Mouse (Mus musculus): ENCODE data around the gene Carf. TPM values are rescaled to one million over a fixed set of nuclear protein-coding genes. Genes with fewer than 3 reads are reported as not detected.
"Not testable (repeated sequence)": the region's sequence is repeated elsewhere in the genome, so short reads cannot be mapped to it uniquely, and the experiment has no call there.

Gene Carf
- total RNA-seq (2014; fragmentation: Nextera tagmentation) (11.1 and 17.5 TPM in 2 replicates), total RNA-seq (2017) (15.7 and 19.0 TPM in 2 replicates)

DNA sequence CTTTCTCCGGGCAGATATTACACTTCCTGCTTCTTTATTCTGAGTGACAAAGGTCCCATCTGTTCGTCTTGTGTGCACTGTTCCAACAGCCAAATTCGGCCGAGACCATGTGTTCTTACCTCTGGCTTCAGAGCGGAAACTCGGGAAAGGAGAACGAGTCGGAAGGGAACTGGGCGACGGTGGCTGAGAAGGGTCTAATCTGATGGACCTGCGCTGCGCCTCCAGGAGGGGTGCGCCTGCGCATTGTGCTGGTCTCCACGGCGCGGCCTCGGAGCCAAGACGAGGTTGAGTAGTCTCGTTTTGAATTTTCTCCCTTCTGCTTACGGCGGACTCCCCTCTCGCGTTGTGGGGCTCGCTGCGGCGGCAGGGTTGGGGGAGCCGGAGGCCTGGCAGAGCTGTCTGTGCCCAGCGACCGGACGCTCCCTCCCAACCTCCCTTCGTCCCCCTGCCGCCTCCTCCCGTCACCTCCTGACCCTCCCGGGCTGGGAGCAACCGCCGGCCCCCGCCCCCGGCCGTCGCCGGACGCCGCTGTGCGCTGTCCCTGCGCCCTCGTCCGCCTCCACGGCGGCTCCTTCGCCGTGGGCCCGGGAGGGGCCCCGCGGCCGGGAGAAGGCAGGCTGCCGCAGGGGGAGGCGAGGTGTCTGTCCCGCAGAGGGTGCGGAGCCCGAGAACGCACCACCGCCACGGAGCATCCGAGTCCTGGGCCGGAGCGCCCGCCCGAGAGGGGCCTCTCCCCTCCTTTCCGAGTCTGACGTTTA lies at the start of gene Carf, which contains the start of gene Wdr12:
Gene Carf (plus strand): TSS at position 224 of the 758 bp plus-strand sequence.
Gene Wdr12 (minus strand): TSS at position 622 of the 758 bp plus-strand sequence.
- peak; percentile 92 for ATAC-seq (replicated peaks; ENCODE audit: low FRiP score, low TSS enrichment, poor library complexity, severe bottlenecking)

DNA sequence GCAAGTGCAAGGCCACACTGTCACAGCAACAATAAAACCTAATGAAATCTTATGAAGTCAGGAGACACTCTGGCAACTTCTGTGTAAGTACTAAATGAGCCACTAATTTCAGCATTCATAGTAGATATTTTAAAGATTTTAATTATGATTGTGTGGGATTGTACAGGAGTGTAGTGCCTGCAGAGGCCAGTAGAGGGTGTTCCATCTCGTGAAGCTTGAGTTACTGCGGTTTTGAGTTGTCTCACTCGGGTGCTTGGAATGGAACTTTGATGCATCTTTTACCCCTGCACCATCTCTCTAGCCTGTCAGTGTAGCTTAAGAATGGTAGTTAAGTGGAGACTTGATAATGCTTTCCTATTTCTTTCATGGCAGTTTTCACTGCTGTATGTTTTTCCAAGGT lies 43.4 kb upstream of the Carf start:
- peak; percentile 78 for ATAC-seq (replicated peaks; ENCODE audit: low FRiP score, low TSS enrichment, poor library complexity, severe bottlenecking)

DNA sequence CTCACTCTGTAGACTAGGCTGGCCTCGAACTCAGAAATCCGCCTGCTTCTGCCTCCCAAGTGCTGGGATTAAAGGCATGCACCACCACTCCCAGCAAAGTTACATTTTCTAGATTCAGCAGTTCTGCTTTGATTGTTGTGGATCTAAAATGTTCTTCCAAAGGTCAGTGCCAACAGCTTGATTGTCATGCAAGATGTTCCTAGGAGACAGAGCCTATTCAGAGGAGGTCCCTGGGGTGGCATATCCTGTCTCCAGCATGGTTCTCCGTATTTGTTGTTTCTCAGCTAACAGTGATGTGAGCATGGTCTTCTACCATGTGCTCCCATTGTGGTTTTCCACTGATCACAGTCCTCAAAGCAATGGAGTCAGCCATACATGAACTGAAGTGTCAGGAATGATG lies 41.7 kb upstream of the Carf start:
- no peak for ATAC-seq (replicated peaks; ENCODE audit: low FRiP score, low TSS enrichment, poor library complexity, severe bottlenecking)

GRCm38 (mm10) chr1:60070725-60071124 lies 27.3 kb upstream of the Carf start:
- not testable (repeated sequence) for ATAC-seq (replicated peaks; ENCODE audit: low FRiP score, low TSS enrichment, poor library complexity, severe bottlenecking)

DNA sequence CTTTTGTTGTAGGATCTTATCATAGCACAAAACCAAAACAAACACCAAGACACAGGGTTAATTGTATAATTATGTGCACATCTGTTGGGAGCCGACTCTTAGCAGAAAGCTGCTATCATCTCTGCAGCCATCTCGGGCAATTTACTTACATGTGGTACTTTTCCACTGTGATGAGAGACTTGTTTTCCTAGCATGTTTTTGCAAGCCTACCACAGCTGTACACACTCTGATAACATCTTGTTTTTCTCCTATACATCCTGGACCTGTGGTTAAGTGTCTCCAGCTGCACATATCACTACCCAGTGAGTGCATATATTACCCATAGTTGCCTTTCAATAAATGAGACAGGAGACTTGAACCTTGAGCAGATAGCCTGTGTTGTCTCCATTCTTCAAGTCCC lies 23.1 kb upstream of the Carf start:
- ATAC-seq (replicated peaks; ENCODE audit: low FRiP score, low TSS enrichment, poor library complexity, severe bottlenecking), result no peak

DNA sequence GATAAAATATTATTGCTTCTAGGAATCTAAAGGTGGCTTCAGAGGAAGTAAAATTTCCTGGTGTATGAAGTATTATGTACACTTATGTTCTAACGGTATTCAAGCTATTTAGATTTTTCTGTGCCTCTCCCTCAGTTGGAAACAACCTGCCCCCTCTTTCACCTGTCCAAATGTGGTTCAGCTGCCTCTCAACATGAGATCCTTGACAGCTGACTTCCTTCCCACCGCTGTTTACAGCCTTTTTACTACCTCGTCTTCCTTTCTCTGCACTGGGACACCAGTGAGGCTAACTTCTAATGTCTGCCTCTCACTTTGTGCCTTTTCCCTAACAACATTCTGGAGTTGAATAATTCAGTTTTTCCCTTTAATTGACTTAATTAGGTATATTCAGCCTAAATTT lies 22.5 kb upstream of the Carf start:
- ATAC-seq (replicated peaks; ENCODE audit: low FRiP score, low TSS enrichment, poor library complexity, severe bottlenecking), result no peak

GRCm38 (mm10) chr1:60076411-60076810 lies 21.6 kb upstream of the Carf start:
- no peak for ATAC-seq (replicated peaks; ENCODE audit: low FRiP score, low TSS enrichment, poor library complexity, severe bottlenecking)

DNA sequence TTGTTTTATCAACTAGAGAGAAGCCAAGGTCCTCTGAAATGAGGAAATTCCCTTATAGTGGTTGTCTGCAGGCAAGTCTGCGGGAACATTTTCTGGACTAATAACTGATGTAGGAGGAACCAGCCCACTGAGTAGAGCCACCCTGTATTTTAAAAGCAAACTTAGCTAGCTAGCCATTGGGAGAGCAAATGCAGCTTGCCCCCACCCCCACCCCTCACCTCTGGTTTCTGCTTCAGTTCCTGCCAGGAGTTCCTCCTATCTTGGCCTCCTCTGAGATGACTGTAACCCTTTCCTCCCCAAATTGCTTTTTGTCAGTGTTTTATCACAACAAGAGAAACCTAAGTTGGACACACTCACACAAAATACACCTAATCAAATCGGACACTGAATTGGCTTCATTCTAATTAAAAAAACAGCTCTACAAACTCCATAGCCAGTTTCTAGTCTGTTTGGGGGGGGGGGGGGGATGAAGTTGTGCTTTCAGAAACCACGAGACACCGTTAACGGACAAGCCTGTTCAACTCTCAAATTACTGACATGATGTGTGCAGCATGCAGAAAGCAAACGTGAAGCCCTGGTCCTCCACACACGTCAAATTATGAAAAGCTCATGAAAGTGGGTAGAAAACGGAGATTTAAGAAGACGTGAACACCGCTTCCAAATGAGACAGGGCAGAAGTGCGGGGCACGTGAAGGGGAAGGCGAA lies 1.3 kb upstream of the Carf start:
- no peak for ATAC-seq (replicated peaks; ENCODE audit: low FRiP score, low TSS enrichment, poor library complexity, severe bottlenecking)

DNA sequence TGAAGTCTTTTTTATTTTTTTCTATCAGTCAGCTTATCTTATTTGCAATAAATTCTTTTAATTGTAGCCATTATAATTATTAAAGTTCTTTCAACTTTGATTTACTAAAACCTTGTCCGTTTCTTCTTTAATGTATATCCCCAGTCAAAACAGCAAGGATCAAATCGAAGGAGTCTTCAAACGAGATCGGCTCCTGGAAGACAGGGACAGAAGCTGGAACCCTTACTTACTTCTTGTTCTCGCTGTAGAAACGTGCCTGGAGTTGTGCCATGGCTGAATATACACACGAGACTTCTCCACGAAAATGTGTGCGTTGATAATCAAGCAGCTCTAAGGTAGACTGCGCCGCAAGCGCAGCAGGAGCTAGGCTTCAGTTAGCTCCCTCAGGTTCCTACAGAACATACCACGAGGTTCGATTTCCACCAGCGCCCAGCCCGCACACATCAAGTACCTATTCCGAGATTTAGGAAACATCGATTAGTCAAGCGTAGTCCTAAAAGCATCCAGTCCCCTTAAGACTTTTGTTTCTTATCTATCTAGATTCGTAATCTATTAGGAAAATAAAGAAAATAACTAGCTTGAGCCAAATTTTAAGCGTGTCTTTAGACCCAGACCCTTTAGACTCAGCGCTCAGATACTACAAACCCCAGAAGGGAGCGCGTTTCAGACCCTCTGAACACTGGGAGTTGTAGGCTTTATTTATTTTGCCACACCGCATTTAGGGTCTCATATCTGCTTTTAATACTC lies 597 bp upstream of the Carf start:
- ATAC-seq (replicated peaks; ENCODE audit: low FRiP score, low TSS enrichment, poor library complexity, severe bottlenecking), result peak; percentile 87

DNA sequence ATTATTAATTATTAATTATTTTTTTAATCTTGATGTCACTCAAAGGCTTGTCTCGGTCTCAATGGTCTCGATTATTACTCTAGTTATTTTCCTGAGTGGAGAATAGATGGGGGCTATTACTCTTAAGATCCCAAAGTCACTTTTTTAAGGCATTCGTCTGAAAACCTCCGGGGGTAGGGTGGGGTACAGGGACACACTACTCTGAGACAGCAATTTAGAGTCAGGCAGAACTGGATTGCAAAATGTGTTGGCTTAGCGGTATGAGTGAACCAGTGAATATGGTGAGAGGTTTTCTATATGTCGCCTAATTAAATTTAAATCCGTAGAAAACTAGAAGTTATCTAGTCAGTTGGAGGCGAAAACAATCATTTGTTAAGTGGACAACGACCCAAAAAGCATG lies 792 bp downstream of the Carf start:
- ATAC-seq (replicated peaks; ENCODE audit: low FRiP score, low TSS enrichment, poor library complexity, severe bottlenecking), result no peak

- ATAC-seq (replicated peaks; ENCODE audit: low FRiP score, low TSS enrichment, poor library complexity, severe bottlenecking), result no peak
Measured at GRCm38 (mm10) chr1:60104582-60104981, 6.5 kb downstream of the Carf start.

GRCm38 (mm10) chr1:60117721-60118455 lies 19.8 kb downstream of the Carf start:
- ATAC-seq (replicated peaks; ENCODE audit: low FRiP score, low TSS enrichment, poor library complexity, severe bottlenecking), result no peak

- no peak for ATAC-seq (replicated peaks; ENCODE audit: low FRiP score, low TSS enrichment, poor library complexity, severe bottlenecking)
Measured at GRCm38 (mm10) chr1:60137346-60137745, 39.3 kb downstream of the Carf start.

GRCm38 (mm10) chr1:60152700-60153099 lies 54.7 kb downstream of the Carf start:
- ATAC-seq (replicated peaks; ENCODE audit: low FRiP score, low TSS enrichment, poor library complexity, severe bottlenecking), result no peak

- peak; percentile 69 for ATAC-seq (replicated peaks; ENCODE audit: low FRiP score, low TSS enrichment, poor library complexity, severe bottlenecking)
Measured at GRCm38 (mm10) chr1:60156651-60157050, 58.6 kb downstream of the Carf start.

DNA sequence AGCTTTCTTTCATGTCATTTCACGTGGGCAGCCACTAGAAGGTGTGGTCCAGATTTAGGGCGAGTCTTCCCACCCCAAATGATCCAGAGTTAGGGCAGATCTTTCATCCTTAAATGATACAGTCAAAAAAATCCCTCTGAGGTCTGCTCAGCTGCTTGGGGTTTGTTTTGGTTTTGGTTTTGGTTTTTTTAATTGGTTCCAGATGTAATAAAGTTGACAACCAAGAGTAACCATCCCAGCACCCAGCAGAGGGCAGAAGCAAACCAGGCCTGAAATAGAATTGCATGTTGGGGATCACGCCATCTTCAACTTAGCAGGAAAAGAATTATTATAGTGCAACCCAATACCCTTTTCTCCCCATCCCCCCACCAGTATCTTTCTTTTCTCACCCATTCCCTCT lies 60.4 kb downstream of the Carf start:
- peak; percentile 64 for ATAC-seq (replicated peaks; ENCODE audit: low FRiP score, low TSS enrichment, poor library complexity, severe bottlenecking)

DNA sequence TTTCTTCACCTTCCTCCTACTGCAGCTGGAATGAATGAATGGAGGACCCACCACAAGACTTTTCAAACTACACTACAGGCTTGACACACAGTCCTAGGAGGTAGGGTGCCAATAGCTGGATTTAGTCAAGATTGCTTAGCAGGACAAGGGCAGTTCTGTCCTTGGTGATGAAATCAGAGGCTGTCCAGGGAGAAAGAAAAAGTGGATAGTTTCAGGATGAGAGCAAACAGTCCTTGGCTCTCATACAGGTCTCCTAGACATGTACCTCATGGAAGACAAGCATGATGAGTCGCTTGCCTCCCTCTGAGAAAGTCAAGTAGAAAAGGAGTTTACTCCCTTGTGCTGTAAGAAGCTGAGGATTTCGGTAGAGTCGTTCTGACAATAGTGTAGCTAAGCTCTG lies 65.6 kb downstream of the Carf start:
- no peak for ATAC-seq (replicated peaks; ENCODE audit: low FRiP score, low TSS enrichment, poor library complexity, severe bottlenecking)

DNA sequence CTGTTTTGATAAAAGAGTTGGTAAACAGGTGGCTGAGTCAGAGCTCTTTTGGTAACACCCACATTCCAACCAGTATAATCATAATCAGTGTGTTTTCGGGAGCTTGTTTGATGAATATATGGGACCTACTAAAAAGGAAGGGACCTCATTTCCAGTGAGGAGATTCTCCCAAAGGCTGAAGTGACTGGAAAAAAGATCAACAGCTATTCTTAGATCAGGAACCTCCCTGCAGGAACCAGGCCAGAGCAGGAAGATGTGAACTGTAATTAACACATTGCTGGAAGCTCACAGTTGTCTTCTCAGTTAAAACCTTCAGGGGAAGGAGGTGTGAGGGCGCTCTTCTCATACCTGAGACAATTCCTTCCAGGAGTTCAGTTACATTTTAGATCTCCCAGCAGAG lies 71.6 kb downstream of the Carf start:
- no peak for ATAC-seq (replicated peaks; ENCODE audit: low FRiP score, low TSS enrichment, poor library complexity, severe bottlenecking)

DNA sequence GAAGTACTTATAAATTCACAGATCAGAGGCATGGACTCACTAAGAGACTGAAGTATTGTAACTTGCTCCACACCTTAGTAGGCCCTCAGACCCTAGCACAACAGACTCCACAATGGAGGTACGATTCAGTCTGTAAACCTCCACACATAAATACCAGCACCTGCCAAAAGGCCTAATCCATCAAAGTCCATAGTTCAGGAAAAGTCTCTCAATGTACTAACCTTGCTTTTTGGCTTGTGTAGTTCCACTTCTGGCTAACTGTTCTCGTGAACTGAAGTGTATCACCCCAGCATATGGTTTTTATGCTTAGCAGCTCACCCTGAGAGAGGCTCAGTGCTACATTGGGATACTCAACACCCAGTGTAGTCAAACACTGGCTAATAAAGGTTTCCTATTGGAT lies 72.2 kb downstream of the Carf start:
- no peak for ATAC-seq (replicated peaks; ENCODE audit: low FRiP score, low TSS enrichment, poor library complexity, severe bottlenecking)

- no peak for ATAC-seq (replicated peaks; ENCODE audit: low FRiP score, low TSS enrichment, poor library complexity, severe bottlenecking)
Measured at GRCm38 (mm10) chr1:60173119-60173518, 75.1 kb downstream of the Carf start.

Data from megakaryocyte-erythroid progenitor cell, adult 5-6 weeks (primary cell).